Comparison of ENCODE assay signal across 9 mouse cellular contexts in genomic region chr6:98843598-98843997, GRCm38 (mm10).
A peak's percentile ranks its signal among the peaks of the same experiment; 100 is the strongest.
DNase-seq lines count a peak whose midpoint lies in the region; ATAC-seq lines count a peak whose summit lies in the region.
"Had no signal": no experiment of that assay in that cellular context is flagged by ENCODE, and none has a peak within 500 bp of the region (broad histone marks: within the 10 kb centered on the region; RNA-seq: fewer than 3 reads in every experiment).

No protein-coding gene starts in this region.

- no peak overlapping the region for H3K4me3 ChIP-seq in lung, embryonic 16.5 days (ENCODE audit: low read length)
- no peak overlapping the region for H3K4me3 ChIP-seq in embryonic facial prominence, embryonic 10.5 days
- H3K4me3 ChIP-seq: hindbrain, embryonic 15.5 days had no signal

- peaks cover 7% of the 10 kb centered on the region; the same call in 1 of the 2 replicates for H3K4me1 ChIP-seq in lung, embryonic 16.5 days (replicated peaks; ENCODE audit: control insufficient read depth, insufficient read depth, low read length)
- peaks cover 18% of the 10 kb centered on the region for H3K4me1 ChIP-seq in embryonic facial prominence, embryonic 10.5 days
- H3K4me1 ChIP-seq: hindbrain, embryonic 15.5 days had no signal

- no peaks in the 10 kb centered on the region for H3K36me3 ChIP-seq in lung, embryonic 16.5 days (ENCODE audit: control insufficient read depth, insufficient read depth, low read length)
- H3K36me3 ChIP-seq in embryonic facial prominence, embryonic 10.5 days (replicated peaks), result no peaks in the 10 kb centered on the region
- H3K36me3 ChIP-seq: hindbrain, embryonic 15.5 days had no signal

- WGBS in lung, embryonic 16.5 days, result 35% methylated on average over 5 of the region's 5 CpGs
- 80% methylated on average over 5 of the region's 5 CpGs for WGBS in embryonic facial prominence, embryonic 10.5 days

- H3K9me3 ChIP-seq in lung, embryonic 16.5 days (ENCODE audit: control insufficient read depth, low read length), result no peaks in the 10 kb centered on the region
- H3K9me3 ChIP-seq in embryonic facial prominence, embryonic 10.5 days, result no peaks in the 10 kb centered on the region
- H3K9me3 ChIP-seq: hindbrain, embryonic 15.5 days had no signal

- H3K4me2 ChIP-seq in lung, embryonic 16.5 days (ENCODE audit: low read depth, low read length), result no peak overlapping the region
- H3K4me2 ChIP-seq: hindbrain, embryonic 15.5 days had no signal

- peak; percentile 26 for DNase-seq in CD4-positive, CD25-positive, alpha-beta regulatory T cell, adult 2 months (ENCODE audit: low read depth, low spot score)
- peak; percentile 22 to 25 for DNase-seq in right cerebral cortex, postnatal 10 days (ENCODE audit: low spot score in 2 of 2)
- DNase-seq in right cerebral cortex, adult 18-20 months, result no peak
- peak; percentile 50 for DNase-seq in thymus, postnatal 4 days
- no peak for DNase-seq in right cerebral cortex, adult 2 months (ENCODE audit: low spot score in 2 of 2)
- DNase-seq in embryonic facial prominence, embryonic 10.5 days (ENCODE audit: low spot score), result no peak

- no peaks in the 10 kb centered on the region for H3K27me3 ChIP-seq in lung, embryonic 16.5 days (ENCODE audit: control insufficient read depth, insufficient read depth, low read depth, low read length)
- H3K27me3 ChIP-seq in embryonic facial prominence, embryonic 10.5 days (replicated peaks; ENCODE audit: low read depth, poor library complexity, severe bottlenecking), result no peaks in the 10 kb centered on the region
- H3K27me3 ChIP-seq: hindbrain, embryonic 15.5 days had no signal

- no peak overlapping the region; the same call in 1 of the 2 replicates for H3K27ac ChIP-seq in lung, embryonic 16.5 days (ENCODE audit: low read length)
- no peak overlapping the region for H3K27ac ChIP-seq in embryonic facial prominence, embryonic 10.5 days (replicated peaks)
- H3K27ac ChIP-seq: hindbrain, embryonic 15.5 days had no signal

- no peak overlapping the region for H3K9ac ChIP-seq in lung, embryonic 16.5 days (ENCODE audit: low read length)
- H3K9ac ChIP-seq: hindbrain, embryonic 15.5 days had no signal

- no peak for ATAC-seq in CD4-positive, CD25-positive, alpha-beta regulatory T cell, adult 4 months
- ATAC-seq in lung, embryonic 16.5 days (ENCODE audit: low read depth), result peak; percentile 89

Comparison
In these comparisons a context has a peak if more than half of its experiments do, and no peak if none do; other contexts are left out.
1. DNase-seq: peak in CD4-positive, CD25-positive, alpha-beta regulatory T cell, adult 2 months (single experiment), right cerebral cortex, postnatal 10 days (2 of 2) and thymus, postnatal 4 days (single experiment); none in right cerebral cortex, adult 18-20 months (single experiment), right cerebral cortex, adult 2 months (0 of 2) and embryonic facial prominence, embryonic 10.5 days (single experiment).